Mouse (Mus musculus) stomach, embryonic 16.5 days (tissue): ENCODE measurements around the gene Bmp7. TPM values are rescaled to one million over a fixed set of nuclear protein-coding genes. Genes with fewer than 3 reads are reported as not detected.

Source experiments
- ATAC-seq: fragments of 200-750 bp; cut with Nextera tagmentation; 2 replicates; pipeline ENCODE4 v1.8.0; 2017; ENCODE audit warnings: moderate number of reproducible peaks, moderate TSS enrichment; ENCODE audit not compliant: insufficient read depth, low FRiP score
- H3K27ac ChIP-seq: fragments of 300-500 bp; sonication (generic); 2 replicates; pipeline ENCODE4 v1.5.1; 2014; ENCODE audit warnings: low read length
- H3K27me3 ChIP-seq: fragments of 300-500 bp; sonication (generic); 2 replicates; pipeline ENCODE4 v1.6.1; 2014; ENCODE audit warnings: low read length, control low read depth, mixed read lengths; ENCODE audit not compliant: control insufficient read depth, insufficient read depth
- H3K36me3 ChIP-seq: fragments of 300-500 bp; sonication (generic); 2 replicates; pipeline ENCODE4 v1.6.1; 2014; ENCODE audit warnings: low read length; ENCODE audit not compliant: control insufficient read depth, insufficient read depth
- H3K4me1 ChIP-seq: fragments of 300-500 bp; sonication (generic); 2 replicates; pipeline ENCODE4 v1.6.1; 2014; ENCODE audit warnings: low read length, control low read depth, mixed read lengths; ENCODE audit not compliant: control insufficient read depth, insufficient read depth
- H3K4me2 ChIP-seq: fragments of 300-500 bp; sonication (generic); 2 replicates; pipeline ENCODE4 v1.6.1; 2014; ENCODE audit warnings: low read depth, low read length, mixed read lengths
- H3K4me3 ChIP-seq: fragments of 300-500 bp; sonication (generic); replicated peaks from 2 replicates; pipeline ENCODE4 v1.5.1; 2014; ENCODE audit warnings: mild to moderate bottlenecking, low read length
- H3K9ac ChIP-seq: fragments of 300-500 bp; sonication (generic); 2 replicates; pipeline ENCODE4 v1.6.1; 2014; ENCODE audit warnings: low read length
- H3K9me3 ChIP-seq: fragments of 300-500 bp; sonication (generic); replicated peaks from 2 replicates; pipeline ENCODE4 v1.6.1; 2016; ENCODE audit warnings: low read length, control low read depth; ENCODE audit not compliant: control insufficient read depth
- WGBS: fragments of 180-500 bp; shearing (Covaris S2); extraction: QIAGEN DNeasy Blood & Tissue Kit; methylation state at CpG from one replicate; pipeline ENCODE4 v1.1.7; 2014; 5-methylcytosine and 5-hydroxymethylcytosine counted together
- polyA plus RNA-seq: library from polyadenylated mRNA; unstranded; fragments of >200 nt; fragmentation: Nextera tagmentation; extraction: Ambion mirVana; gene quantifications from 2 replicates; pipeline ENCODE4 v1.2.1, GENCODE M21; 2015

The Bmp7 gene
- polyA plus RNA-seq, 1 experiment from 2014 or later, result 15.7 TPM

- no peaks in the 10 kb centered on the region for H3K27me3 ChIP-seq
- no peak overlapping the region for H3K9ac ChIP-seq
- no peaks in the 10 kb centered on the region for H3K9me3 ChIP-seq
- H3K4me1 ChIP-seq, result peaks cover 9% of the 10 kb centered on the region; the same call in 1 of the 2 replicates
- H3K4me3 ChIP-seq, result no peak overlapping the region
- 35% methylated on average over 6 of the region's 6 CpGs for WGBS
- peak; percentile 15; the same call in 1 of the 2 replicates for ATAC-seq
- H3K4me2 ChIP-seq, result no peak overlapping the region
- no peak overlapping the region for H3K27ac ChIP-seq
- no peaks in the 10 kb centered on the region for H3K36me3 ChIP-seq
Measured at GRCm38 (mm10) chr2:172924961-172925360, 15.2 kb downstream of the Bmp7 start.

GRCm38 (mm10) chr2:172923198-172923597 lies 16.9 kb downstream of the Bmp7 start:
- Histone ChIP-seq H3K4me1 (peaks cover 9% of the 10 kb centered on the region; the same call in 1 of the 2 replicates), H3K4me2 (no peak overlapping the region), H3K27ac (no peak overlapping the region), H3K36me3 (no peaks in the 10 kb centered on the region), H3K4me3 (no peak overlapping the region), H3K9me3 (no peaks in the 10 kb centered on the region), H3K9ac (no peak overlapping the region), H3K27me3 (no peaks in the 10 kb centered on the region)
- no peak for ATAC-seq
- 72% methylated on average over 7 of the region's 7 CpGs for WGBS

- Histone ChIP-seq H3K27ac (no peak overlapping the region; the same call in 1 of the 2 replicates), H3K4me2 (no peak overlapping the region), H3K9ac (no peak overlapping the region), H3K27me3 (no peaks in the 10 kb centered on the region), H3K9me3 (no peaks in the 10 kb centered on the region), H3K36me3 (no peaks in the 10 kb centered on the region), H3K4me3 (no peak overlapping the region), H3K4me1 (peaks cover 9% of the 10 kb centered on the region; the same call in 1 of the 2 replicates)
- 63% methylated on average over 5 of the region's 5 CpGs for WGBS
- no peak for ATAC-seq
Measured at GRCm38 (mm10) chr2:172922597-172922996, 17.5 kb downstream of the Bmp7 start.

DNA sequence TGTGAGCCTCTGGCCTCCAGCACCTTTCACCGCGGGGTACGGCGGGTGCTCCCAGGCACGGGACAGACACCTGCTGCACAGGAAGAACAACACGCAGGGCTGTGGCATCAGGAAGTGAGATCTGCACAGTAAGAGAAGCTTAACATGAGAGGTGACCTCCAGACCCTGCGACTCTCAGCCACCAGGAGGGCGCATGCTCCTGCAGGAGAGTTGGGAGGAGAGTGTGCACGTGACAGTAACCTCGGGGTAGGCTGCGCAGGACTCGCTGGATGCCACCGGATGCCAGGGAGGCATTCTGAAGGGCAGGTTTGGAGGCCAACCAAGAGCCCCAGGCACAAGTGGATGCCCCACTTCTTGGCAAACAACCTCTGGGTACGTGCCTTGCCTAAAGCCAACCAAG lies 26.1 kb downstream of the Bmp7 start:
- Histone ChIP-seq H3K4me3 (no peak overlapping the region), H3K9ac (no peak overlapping the region), H3K4me1 (0 out of 2 replicates have a peak, but pooled peaks cover 4% of the 10 kb centered on the region), H3K9me3 (no peaks in the 10 kb centered on the region), H3K4me2 (no peak overlapping the region), H3K27me3 (no peaks in the 10 kb centered on the region), H3K27ac (no peak overlapping the region), H3K36me3 (no peaks in the 10 kb centered on the region)
- ATAC-seq, result peak; percentile 23; the same call in 1 of the 2 replicates
- 66% methylated on average over 14 of the region's 14 CpGs for WGBS

DNA sequence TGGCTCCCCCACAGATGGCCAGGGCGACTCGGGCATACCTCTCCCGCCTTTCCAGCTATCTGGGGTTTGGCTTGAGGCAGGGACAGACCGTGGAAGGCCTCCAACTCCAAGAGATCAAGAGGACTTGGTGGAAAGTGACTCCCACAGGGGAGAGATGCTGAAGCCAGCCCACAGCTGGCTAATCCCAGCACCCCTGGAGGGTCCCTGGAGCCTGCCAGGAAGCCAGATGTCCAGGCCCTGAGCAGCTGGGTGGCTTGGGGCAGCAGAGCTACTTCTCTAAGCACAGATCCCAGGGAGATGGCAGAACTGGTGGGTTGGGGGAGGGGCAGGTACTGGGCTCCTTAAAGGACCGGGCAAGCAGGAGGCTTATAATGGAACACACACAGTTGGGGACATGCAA lies 28.4 kb downstream of the Bmp7 start:
- 45% methylated on average over 5 of the region's 5 CpGs for WGBS
- no peaks in the 10 kb centered on the region for H3K9me3 ChIP-seq
- H3K27me3 ChIP-seq, result no peaks in the 10 kb centered on the region
- ATAC-seq, result no peak
- H3K27ac ChIP-seq, result no peak overlapping the region
- H3K9ac ChIP-seq, result no peak overlapping the region
- peaks cover 7% of the 10 kb centered on the region; the same call in 1 of the 2 replicates for H3K4me1 ChIP-seq
- H3K4me3 ChIP-seq, result no peak overlapping the region
- H3K36me3 ChIP-seq, result no peaks in the 10 kb centered on the region
- no peak overlapping the region for H3K4me2 ChIP-seq

- no peak overlapping the region for H3K27ac ChIP-seq
- no peak overlapping the region for H3K9ac ChIP-seq
- H3K36me3 ChIP-seq, result no peaks in the 10 kb centered on the region
- WGBS, result 57% methylated on average over 6 of the region's 6 CpGs
- no peak for ATAC-seq
- no peaks in the 10 kb centered on the region for H3K9me3 ChIP-seq
- peaks cover 7% of the 10 kb centered on the region; the same call in 1 of the 2 replicates for H3K4me1 ChIP-seq
- no peak overlapping the region for H3K4me3 ChIP-seq
- no peaks in the 10 kb centered on the region for H3K27me3 ChIP-seq
- H3K4me2 ChIP-seq, result no peak overlapping the region
Measured at GRCm38 (mm10) chr2:172911157-172911556, 29.0 kb downstream of the Bmp7 start.

- H3K4me3 ChIP-seq, result no peak overlapping the region
- H3K4me1 ChIP-seq, result peaks cover 7% of the 10 kb centered on the region; the same call in 1 of the 2 replicates
- WGBS, result 66% methylated on average over 6 of the region's 6 CpGs
- H3K9ac ChIP-seq, result no peak overlapping the region
- no peaks in the 10 kb centered on the region for H3K27me3 ChIP-seq
- ATAC-seq, result no peak
- no peaks in the 10 kb centered on the region for H3K36me3 ChIP-seq
- H3K9me3 ChIP-seq, result no peaks in the 10 kb centered on the region
- no peak overlapping the region for H3K27ac ChIP-seq
- H3K4me2 ChIP-seq, result no peak overlapping the region
Measured at GRCm38 (mm10) chr2:172909463-172909862, 30.7 kb downstream of the Bmp7 start.

DNA sequence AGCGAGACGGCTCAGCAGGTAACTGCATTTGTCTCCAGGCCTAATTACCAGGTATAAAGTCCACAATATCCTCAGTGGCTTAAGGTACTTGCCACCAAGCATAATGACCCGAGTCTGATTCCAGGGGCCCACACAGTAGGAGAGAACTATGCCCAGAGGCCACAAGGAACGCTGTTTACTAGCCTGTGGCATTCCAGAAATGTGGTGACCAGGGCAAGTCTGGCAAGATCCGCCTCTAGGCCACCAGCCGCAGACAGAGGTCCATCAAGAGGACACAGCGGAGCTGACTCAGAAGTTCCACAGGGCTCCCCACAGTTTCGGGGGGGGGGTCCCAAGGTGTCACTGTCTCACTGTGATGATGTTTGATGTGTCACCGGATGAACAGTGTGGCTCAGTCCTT lies 34.0 kb downstream of the Bmp7 start:
- Histone ChIP-seq H3K4me1 (peaks cover 14% of the 10 kb centered on the region), H3K9me3 (no peaks in the 10 kb centered on the region), H3K36me3 (no peaks in the 10 kb centered on the region), H3K9ac (no peak overlapping the region), H3K4me2 (no peak overlapping the region), H3K27me3 (no peaks in the 10 kb centered on the region), H3K27ac (no peak overlapping the region), H3K4me3 (no peak overlapping the region)
- no peak for ATAC-seq
- WGBS, result 69% methylated on average over 9 of the region's 9 CpGs

DNA sequence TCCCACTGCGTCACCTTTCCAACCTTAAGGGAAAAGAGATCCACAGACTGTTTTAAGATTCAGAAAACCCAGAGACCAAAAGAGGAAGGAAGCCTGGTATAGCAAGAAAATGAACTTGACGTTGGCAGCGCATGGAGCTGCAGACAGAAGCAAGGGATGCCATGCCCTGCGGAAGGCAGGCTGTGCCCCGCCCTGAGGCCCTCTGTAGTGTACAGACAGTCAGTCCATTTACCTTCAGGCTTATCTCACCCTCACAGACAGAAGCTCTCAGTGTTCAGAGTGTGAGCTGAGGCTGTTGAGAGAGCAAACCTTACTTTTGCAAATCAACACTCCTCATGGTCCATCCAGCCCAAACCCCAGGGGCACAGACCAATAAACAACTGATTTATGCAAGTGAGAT lies 35.1 kb downstream of the Bmp7 start:
- 84% methylated on average over 5 of the region's 5 CpGs for WGBS
- Histone ChIP-seq H3K4me1 (peaks cover 19% of the 10 kb centered on the region), H3K27ac (no peak overlapping the region), H3K36me3 (no peaks in the 10 kb centered on the region), H3K4me3 (no peak overlapping the region), H3K9ac (no peak overlapping the region), H3K9me3 (no peaks in the 10 kb centered on the region), H3K27me3 (no peaks in the 10 kb centered on the region), H3K4me2 (no peak overlapping the region)
- ATAC-seq, result no peak
